Mouse (Mus musculus) heart, embryonic 14.5 days (tissue): Measurements from ENCODE around the gene Gm26741. TPM values are rescaled to one million over a fixed set of nuclear protein-coding genes. Genes with fewer than 3 reads are reported as not detected.

Source experiments
- ATAC-seq: fragments of 200-750 bp; cut with Nextera tagmentation; 2 replicates; pipeline ENCODE4 v1.8.0; 2017; ENCODE audit warnings: low read depth, moderate TSS enrichment; ENCODE audit not compliant: insufficient number of reproducible peaks, insufficient read depth, low FRiP score
- H3K27ac ChIP-seq, 2 experiments: fragments of 200-500 bp in 1 of 2; fragments of 300-500 bp in 1 of 2; sonication (generic) in 1 of 2; replicated peaks in 1 of 2; 2 replicates each; pipeline ENCODE4 v1.5.1; 2012 to 2014; ENCODE audit warnings: low read depth in 2 of 2, low read length in 2 of 2, control low read depth in 1 of 2, mild to moderate bottlenecking in 1 of 2, mixed read lengths in 1 of 2; ENCODE audit not compliant: control insufficient read depth in 1 of 2, insufficient read depth in 1 of 2
- H3K27me3 ChIP-seq: fragments of 300-500 bp; sonication (generic); 2 replicates; pipeline ENCODE4 v1.6.1; 2014; ENCODE audit warnings: mild to moderate bottlenecking, low read length, control low read depth; ENCODE audit not compliant: control insufficient read depth, insufficient read depth
- H3K36me3 ChIP-seq: fragments of 300-500 bp; sonication (generic); 2 replicates; pipeline ENCODE4 v1.6.1; 2014; ENCODE audit warnings: mild to moderate bottlenecking, control low read depth, low read length, mixed read lengths; ENCODE audit not compliant: control insufficient read depth, insufficient read depth
- H3K4me1 ChIP-seq, 2 experiments: fragments of 200-500 bp in 1 of 2; fragments of 300-500 bp in 1 of 2; sonication (generic) in 1 of 2; 2 replicates each; pipeline ENCODE4 v1.6.1; 2012 to 2014; ENCODE audit warnings: low read length in 2 of 2, control low read depth in 1 of 2, mixed read lengths in 1 of 2; ENCODE audit not compliant: control insufficient read depth in 2 of 2, insufficient read depth in 2 of 2
- H3K4me2 ChIP-seq: fragments of 300-500 bp; sonication (generic); 2 replicates; pipeline ENCODE4 v1.6.1; 2014; ENCODE audit warnings: mild to moderate bottlenecking, low read length
- H3K4me3 ChIP-seq, 2 experiments: fragments of 200-500 bp in 1 of 2; fragments of 300-500 bp in 1 of 2; sonication (generic) in 1 of 2; 2 replicates each; pipeline ENCODE4 v1.5.1; 2012 to 2014; ENCODE audit warnings: low read length in 2 of 2, mild to moderate bottlenecking in 2 of 2, control low read depth in 1 of 2, low read depth in 1 of 2, moderate library complexity in 1 of 2; ENCODE audit not compliant: control insufficient read depth in 1 of 2, insufficient read depth in 1 of 2
- H3K9ac ChIP-seq: fragments of 300-500 bp; sonication (generic); 2 replicates; pipeline ENCODE4 v1.6.1; 2014; ENCODE audit warnings: mild to moderate bottlenecking, low read length
- H3K9me3 ChIP-seq: fragments of 300-500 bp; sonication (generic); 2 replicates; pipeline ENCODE4 v1.6.1; 2016; ENCODE audit warnings: low read length, control low read depth; ENCODE audit not compliant: control insufficient read depth
- WGBS: fragments of 180-500 bp; shearing (Covaris S2); extraction: QIAGEN DNeasy Blood & Tissue Kit; methylation state at CpG from one replicate; pipeline ENCODE4 v1.1.7; 2014; 5-methylcytosine and 5-hydroxymethylcytosine counted together
- polyA plus RNA-seq: library from polyadenylated mRNA; unstranded; fragments of >200 nt; fragmentation: Nextera tagmentation; extraction: Ambion mirVana; gene quantifications from 2 replicates; pipeline ENCODE4 v1.2.1, GENCODE M21; 2014

Gene Gm26741
- polyA plus RNA-seq, 1 experiment from 2014 or later, result not detected

DNA sequence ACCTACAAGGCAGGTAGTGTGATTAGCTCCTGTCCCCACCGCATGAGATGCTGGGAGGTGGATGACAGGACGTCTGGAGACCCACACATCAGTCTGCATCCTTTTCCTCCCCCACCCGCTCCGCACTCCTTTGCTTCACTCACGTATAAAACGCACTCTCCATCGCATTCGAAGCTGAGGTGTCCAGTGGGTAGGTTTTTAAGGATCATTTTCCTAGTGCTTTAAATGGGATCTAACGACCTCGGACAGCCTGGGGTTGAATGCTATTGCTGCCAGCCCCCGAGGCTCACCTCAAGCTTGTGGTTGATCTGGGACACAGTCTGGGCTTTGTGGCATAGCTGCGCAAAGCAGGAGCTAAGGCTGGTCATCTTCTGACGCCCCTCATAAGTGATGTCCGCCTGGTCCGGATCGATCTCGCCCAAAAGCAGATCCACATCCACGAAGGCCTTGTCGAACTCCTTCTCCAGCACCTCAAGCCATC, 22.8 kb downstream of the Gm26741 start:
- ATAC-seq, result 0 out of 2 replicates have a peak, but pooled peaks have one; percentile 13
- peak overlapping the region; percentile 80 to 90 for H3K27ac ChIP-seq
- no peaks in the 10 kb centered on the region for H3K9me3 ChIP-seq
- H3K4me1 ChIP-seq, result peaks cover 0 to 17% of the 10 kb centered on the region in 2 experiments; a peak in 3 of 4 replicates
- under 1% methylated on average over 19 of the region's 19 CpGs for WGBS
- no peaks in the 10 kb centered on the region for H3K27me3 ChIP-seq
- no peaks in the 10 kb centered on the region for H3K36me3 ChIP-seq
- peak overlapping the region; percentile 91 for H3K4me2 ChIP-seq
- H3K9ac ChIP-seq, result peak overlapping the region; percentile 91
- peak overlapping the region; percentile 68 to 87 for H3K4me3 ChIP-seq

GRCm38 (mm10) chr10:52381845-52382591, 23.5 kb downstream of the Gm26741 start, which contains the start of gene Gopc:
Gene Gopc, minus strand, starts transcription at chr10:52382124.
- H3K4me2 ChIP-seq, result peak within 1 kb of the TSS; percentile 91
- WGBS, result under 1% methylated on average over 57 of the region's 71 CpGs
- H3K36me3 ChIP-seq, result no peaks in the 10 kb centered on the region
- ATAC-seq, result peak; percentile 97
- H3K9ac ChIP-seq, result peak within 1 kb of the TSS; percentile 91
- peaks cover 0 to 17% of the 10 kb centered on the region in 2 experiments; a peak in 3 of 4 replicates for H3K4me1 ChIP-seq
- H3K9me3 ChIP-seq, result no peaks in the 10 kb centered on the region
- peak within 1 kb of the TSS; percentile 90 to 96 for H3K27ac ChIP-seq
- no peaks in the 10 kb centered on the region for H3K27me3 ChIP-seq
- H3K4me3 ChIP-seq, result peak within 1 kb of the TSS; percentile 68 to 87

DNA sequence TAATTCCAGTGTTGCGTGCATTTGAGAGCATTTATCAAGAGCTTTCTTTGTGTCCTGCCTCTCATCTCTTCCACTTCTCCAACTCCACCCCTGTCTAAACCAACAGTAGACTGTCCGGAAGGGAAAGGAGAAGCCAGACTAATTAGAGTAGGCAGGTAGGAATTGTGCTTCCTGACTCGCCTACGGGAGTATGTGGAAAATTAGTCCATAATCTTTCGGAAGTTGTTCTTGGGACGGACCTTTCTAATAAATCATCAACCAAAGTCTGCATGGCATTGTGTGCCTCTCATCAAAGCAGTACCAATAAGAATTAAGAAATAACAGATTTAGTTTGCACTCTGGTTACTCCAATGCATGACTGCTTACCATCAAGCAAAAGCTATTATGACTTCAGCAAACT, 24.5 kb downstream of the Gm26741 start:
- WGBS, result 80% methylated on average over 6 of the region's 6 CpGs
- peak overlapping the region; percentile 72 for H3K4me2 ChIP-seq

DNA sequence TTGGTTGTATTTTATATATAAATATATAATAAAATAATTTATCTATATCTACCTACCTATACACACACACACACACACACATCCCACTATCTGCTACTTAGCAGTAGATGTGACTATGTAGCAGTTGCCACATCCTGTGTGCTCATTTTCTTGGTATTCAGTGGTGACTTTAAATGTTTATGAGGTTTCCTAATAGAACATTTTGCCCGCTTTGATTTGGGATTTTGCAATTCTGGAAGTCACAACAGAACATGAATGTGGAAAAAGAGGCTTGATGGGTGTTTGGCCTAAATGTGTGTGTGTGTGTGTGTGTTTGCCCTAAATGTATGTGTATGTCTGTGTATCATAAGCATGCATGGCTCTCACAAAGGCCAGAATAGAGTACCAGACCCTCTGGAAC, 25.0 kb downstream of the Gm26741 start:
- no peak overlapping the region for H3K4me2 ChIP-seq
- no peaks in the 10 kb centered on the region for H3K27me3 ChIP-seq
- no peak overlapping the region for H3K4me3 ChIP-seq
- no peak overlapping the region for H3K9ac ChIP-seq
- ATAC-seq, result no peak
- H3K36me3 ChIP-seq, result no peaks in the 10 kb centered on the region
- peaks cover 0 to 17% of the 10 kb centered on the region in 2 experiments; a peak in 3 of 4 replicates for H3K4me1 ChIP-seq
- H3K9me3 ChIP-seq, result no peaks in the 10 kb centered on the region
- WGBS, result 91% methylated on average over 1 of the region's 1 CpGs
- H3K27ac ChIP-seq, result no peak overlapping the region

More for the DNA sequence above, 24.5 kb downstream of the Gm26741 start:
- Histone ChIP-seq H3K9ac (peak overlapping the region; percentile 91; the same call in 1 of the 2 replicates), H3K36me3 (no peaks in the 10 kb centered on the region), H3K27me3 (no peaks in the 10 kb centered on the region), H3K9me3 (no peaks in the 10 kb centered on the region), H3K4me3 (peak overlapping the region in 1 of 2 experiments; percentile 68; a peak in 2 of 4 replicates), H3K27ac (no peak overlapping the region), H3K4me1 (peaks cover 0 to 17% of the 10 kb centered on the region in 2 experiments; a peak in 3 of 4 replicates)
- ATAC-seq, result no peak

GRCm38 (mm10) chr10:52384823-52385610, 26.4 kb downstream of the Gm26741 start:
- peaks cover 0 to 12% of the 10 kb centered on the region in 2 experiments; a peak in 2 of 4 replicates for H3K4me1 ChIP-seq
- H3K27me3 ChIP-seq, result no peaks in the 10 kb centered on the region
- H3K9me3 ChIP-seq, result no peaks in the 10 kb centered on the region
- no peak overlapping the region for H3K4me2 ChIP-seq
- no peak overlapping the region for H3K27ac ChIP-seq
- 35% methylated on average over 8 of the region's 8 CpGs for WGBS
- H3K9ac ChIP-seq, result no peak overlapping the region
- no peak overlapping the region for H3K4me3 ChIP-seq
- ATAC-seq, result no peak
- H3K36me3 ChIP-seq, result no peaks in the 10 kb centered on the region

- 65% methylated on average over 4 of the region's 4 CpGs for WGBS
- no peak for ATAC-seq
- no peaks in the 10 kb centered on the region for H3K9me3 ChIP-seq
Observed at GRCm38 (mm10) chr10:52387192-52387591, 28.6 kb downstream of the Gm26741 start.

GRCm38 (mm10) chr10:52388922-52389430, 30.4 kb downstream of the Gm26741 start, which contains the start of gene Nepn:
Gene Nepn, plus strand, starts transcription at chr10:52388972.
- Histone ChIP-seq H3K9me3 (no peaks in the 10 kb centered on the region), H3K27me3 (no peaks in the 10 kb centered on the region), H3K4me2 (no peak within 1 kb of the TSS), H3K9ac (no peak within 1 kb of the TSS), H3K4me3 (no peak within 1 kb of the TSS), H3K36me3 (no peaks in the 10 kb centered on the region), H3K27ac (no peak within 1 kb of the TSS), H3K4me1 (no peaks in the 10 kb centered on the region; a peak in 1 of 4 replicates)
- no peak for ATAC-seq
- 59% methylated on average over 5 of the region's 5 CpGs for WGBS

More at GRCm38 (mm10) chr10:52387192-52387591, 28.6 kb downstream of the Gm26741 start:
- Histone ChIP-seq H3K9ac (no peak overlapping the region), H3K27me3 (no peaks in the 10 kb centered on the region), H3K4me2 (no peak overlapping the region), H3K36me3 (no peaks in the 10 kb centered on the region), H3K4me3 (no peak overlapping the region), H3K27ac (no peak overlapping the region), H3K4me1 (peaks cover 0 to 4% of the 10 kb centered on the region in 2 experiments; a peak in 2 of 4 replicates)
